Mouse (Mus musculus): Measurements from ENCODE around the gene Atp13a4. TPM values are rescaled to one million over a fixed set of nuclear protein-coding genes. Genes with fewer than 3 reads are reported as not detected.

Gene Atp13a4
- polyA plus RNA-seq, 1 experiment from 2014 or later, result not detected

GRCm38 (mm10) chr16:29504671-29505070, 40.0 kb downstream of the Atp13a4 start:
- H3K4me3 ChIP-seq (ENCODE audit: low read length), result no peak overlapping the region
- H3K27me3 ChIP-seq (replicated peaks; ENCODE audit: control insufficient read depth, insufficient read depth, low read length), result no peaks in the 10 kb centered on the region

GRCm38 (mm10) chr16:29504198-29504597, 40.5 kb downstream of the Atp13a4 start:
- H3K36me3 ChIP-seq (ENCODE audit: control insufficient read depth, insufficient read depth, low read length), result no peaks in the 10 kb centered on the region
- no peaks in the 10 kb centered on the region for H3K27me3 ChIP-seq (replicated peaks; ENCODE audit: control insufficient read depth, insufficient read depth, low read length)
- no peaks in the 10 kb centered on the region for H3K9me3 ChIP-seq (ENCODE audit: control insufficient read depth, low read length)
- no peaks in the 10 kb centered on the region for H3K4me1 ChIP-seq (ENCODE audit: control insufficient read depth, insufficient read depth, low read length)
- H3K27ac ChIP-seq (ENCODE audit: low read length), result no peak overlapping the region
- H3K4me3 ChIP-seq (ENCODE audit: low read length), result no peak overlapping the region
- no peak overlapping the region for H3K9ac ChIP-seq (ENCODE audit: low read depth, low read length)
- H3K4me2 ChIP-seq (ENCODE audit: low read depth, low read length), result no peak overlapping the region
- no peak for ATAC-seq
- 75% methylated on average over 9 of the region's 9 CpGs for WGBS

More at GRCm38 (mm10) chr16:29504671-29505070, 40.0 kb downstream of the Atp13a4 start:
- no peaks in the 10 kb centered on the region for H3K36me3 ChIP-seq (ENCODE audit: control insufficient read depth, insufficient read depth, low read length)
- H3K9ac ChIP-seq (ENCODE audit: low read depth, low read length), result no peak overlapping the region
- no peaks in the 10 kb centered on the region for H3K4me1 ChIP-seq (ENCODE audit: control insufficient read depth, insufficient read depth, low read length)
- H3K4me2 ChIP-seq (ENCODE audit: low read depth, low read length), result no peak overlapping the region
- H3K9me3 ChIP-seq (ENCODE audit: control insufficient read depth, low read length), result no peaks in the 10 kb centered on the region
- H3K27ac ChIP-seq (ENCODE audit: low read length), result no peak overlapping the region
- WGBS, result 72% methylated on average over 4 of the region's 4 CpGs
- no peak for ATAC-seq

GRCm38 (mm10) chr16:29491031-29491430, 53.6 kb downstream of the Atp13a4 start:
- Histone ChIP-seq H3K4me2 (ENCODE audit: low read depth, low read length) (no peak overlapping the region), H3K9me3 (ENCODE audit: control insufficient read depth, low read length) (no peaks in the 10 kb centered on the region), H3K36me3 (ENCODE audit: control insufficient read depth, insufficient read depth, low read length) (no peaks in the 10 kb centered on the region), H3K27ac (ENCODE audit: low read length) (no peak overlapping the region), H3K27me3 (replicated peaks; ENCODE audit: control insufficient read depth, insufficient read depth, low read length) (no peaks in the 10 kb centered on the region), H3K9ac (ENCODE audit: low read depth, low read length) (no peak overlapping the region), H3K4me1 (ENCODE audit: control insufficient read depth, insufficient read depth, low read length) (no peaks in the 10 kb centered on the region), H3K4me3 (ENCODE audit: low read length) (no peak overlapping the region)
- ATAC-seq, result no peak
- 75% methylated on average over 3 of the region's 3 CpGs for WGBS

GRCm38 (mm10) chr16:29481439-29481838, 63.2 kb downstream of the Atp13a4 start:
- H3K4me1 ChIP-seq (ENCODE audit: control insufficient read depth, insufficient read depth, low read length), result no peaks in the 10 kb centered on the region
- no peak for ATAC-seq
- no peak overlapping the region for H3K4me3 ChIP-seq (ENCODE audit: low read length)
- no peak overlapping the region for H3K9ac ChIP-seq (ENCODE audit: low read depth, low read length)
- H3K36me3 ChIP-seq (ENCODE audit: control insufficient read depth, insufficient read depth, low read length), result no peaks in the 10 kb centered on the region
- no peaks in the 10 kb centered on the region for H3K27me3 ChIP-seq (replicated peaks; ENCODE audit: control insufficient read depth, insufficient read depth, low read length)
- no peaks in the 10 kb centered on the region for H3K9me3 ChIP-seq (ENCODE audit: control insufficient read depth, low read length)
- no peak overlapping the region for H3K4me2 ChIP-seq (ENCODE audit: low read depth, low read length)
- no peak overlapping the region for H3K27ac ChIP-seq (ENCODE audit: low read length)

- ATAC-seq, result no peak
- Histone ChIP-seq H3K9me3 (ENCODE audit: control insufficient read depth, low read length) (no peaks in the 10 kb centered on the region), H3K4me1 (ENCODE audit: control insufficient read depth, insufficient read depth, low read length) (no peaks in the 10 kb centered on the region), H3K27me3 (replicated peaks; ENCODE audit: control insufficient read depth, insufficient read depth, low read length) (no peaks in the 10 kb centered on the region), H3K4me3 (ENCODE audit: low read length) (no peak overlapping the region), H3K4me2 (ENCODE audit: low read depth, low read length) (no peak overlapping the region), H3K27ac (ENCODE audit: low read length) (no peak overlapping the region), H3K9ac (ENCODE audit: low read depth, low read length) (no peak overlapping the region), H3K36me3 (ENCODE audit: control insufficient read depth, insufficient read depth, low read length) (no peaks in the 10 kb centered on the region)
- WGBS, result 89% methylated on average over 6 of the region's 6 CpGs
Observed at GRCm38 (mm10) chr16:29480396-29480795, 64.3 kb downstream of the Atp13a4 start.

GRCm38 (mm10) chr16:29463798-29464197, 80.9 kb downstream of the Atp13a4 start:
- Histone ChIP-seq H3K27me3 (replicated peaks; ENCODE audit: control insufficient read depth, insufficient read depth, low read length) (no peaks in the 10 kb centered on the region), H3K4me3 (ENCODE audit: low read length) (no peak overlapping the region), H3K27ac (ENCODE audit: low read length) (no peak overlapping the region), H3K4me1 (ENCODE audit: control insufficient read depth, insufficient read depth, low read length) (no peaks in the 10 kb centered on the region), H3K9me3 (ENCODE audit: control insufficient read depth, low read length) (no peaks in the 10 kb centered on the region), H3K4me2 (ENCODE audit: low read depth, low read length) (no peak overlapping the region), H3K36me3 (ENCODE audit: control insufficient read depth, insufficient read depth, low read length) (no peaks in the 10 kb centered on the region), H3K9ac (ENCODE audit: low read depth, low read length) (no peak overlapping the region)
- no peak for ATAC-seq
- WGBS, result 39% methylated on average over 3 of the region's 3 CpGs

GRCm38 (mm10) chr16:29459331-29459730, 85.3 kb downstream of the Atp13a4 start:
- H3K4me3 ChIP-seq (ENCODE audit: low read length), result no peak overlapping the region
- ATAC-seq, result no peak
- WGBS, result 78% methylated on average over 10 of the region's 10 CpGs
- H3K27me3 ChIP-seq (replicated peaks; ENCODE audit: control insufficient read depth, insufficient read depth, low read length), result no peaks in the 10 kb centered on the region
- H3K4me2 ChIP-seq (ENCODE audit: low read depth, low read length), result no peak overlapping the region
- no peaks in the 10 kb centered on the region for H3K9me3 ChIP-seq (ENCODE audit: control insufficient read depth, low read length)
- H3K36me3 ChIP-seq (ENCODE audit: control insufficient read depth, insufficient read depth, low read length), result no peaks in the 10 kb centered on the region
- H3K27ac ChIP-seq (ENCODE audit: low read length), result no peak overlapping the region
- no peaks in the 10 kb centered on the region for H3K4me1 ChIP-seq (ENCODE audit: control insufficient read depth, insufficient read depth, low read length)
- H3K9ac ChIP-seq (ENCODE audit: low read depth, low read length), result no peak overlapping the region

GRCm38 (mm10) chr16:29456851-29457250, 87.8 kb downstream of the Atp13a4 start:
- Histone ChIP-seq H3K4me2 (ENCODE audit: low read depth, low read length) (no peak overlapping the region), H3K36me3 (ENCODE audit: control insufficient read depth, insufficient read depth, low read length) (no peaks in the 10 kb centered on the region), H3K27ac (ENCODE audit: low read length) (no peak overlapping the region), H3K4me1 (ENCODE audit: control insufficient read depth, insufficient read depth, low read length) (no peaks in the 10 kb centered on the region), H3K4me3 (ENCODE audit: low read length) (no peak overlapping the region), H3K9me3 (ENCODE audit: control insufficient read depth, low read length) (no peaks in the 10 kb centered on the region), H3K27me3 (replicated peaks; ENCODE audit: control insufficient read depth, insufficient read depth, low read length) (no peaks in the 10 kb centered on the region), H3K9ac (ENCODE audit: low read depth, low read length) (no peak overlapping the region)
- no peak for ATAC-seq
- 93% methylated on average over 2 of the region's 2 CpGs for WGBS

- 65% methylated on average over 6 of the region's 6 CpGs for WGBS
- Histone ChIP-seq H3K9me3 (ENCODE audit: control insufficient read depth, low read length) (no peaks in the 10 kb centered on the region), H3K4me2 (ENCODE audit: low read depth, low read length) (no peak overlapping the region), H3K36me3 (ENCODE audit: control insufficient read depth, insufficient read depth, low read length) (no peaks in the 10 kb centered on the region), H3K9ac (ENCODE audit: low read depth, low read length) (no peak overlapping the region), H3K4me3 (ENCODE audit: low read length) (no peak overlapping the region), H3K27ac (ENCODE audit: low read length) (no peak overlapping the region), H3K27me3 (replicated peaks; ENCODE audit: control insufficient read depth, insufficient read depth, low read length) (no peaks in the 10 kb centered on the region), H3K4me1 (ENCODE audit: control insufficient read depth, insufficient read depth, low read length) (no peaks in the 10 kb centered on the region)
- no peak for ATAC-seq
Observed at GRCm38 (mm10) chr16:29453282-29453681, 91.4 kb downstream of the Atp13a4 start.

GRCm38 (mm10) chr16:29451706-29452105, 93.0 kb downstream of the Atp13a4 start:
- Histone ChIP-seq H3K4me3 (ENCODE audit: low read length) (no peak overlapping the region), H3K9me3 (ENCODE audit: control insufficient read depth, low read length) (no peaks in the 10 kb centered on the region), H3K4me2 (ENCODE audit: low read depth, low read length) (no peak overlapping the region), H3K27me3 (replicated peaks; ENCODE audit: control insufficient read depth, insufficient read depth, low read length) (no peaks in the 10 kb centered on the region), H3K9ac (ENCODE audit: low read depth, low read length) (no peak overlapping the region), H3K4me1 (ENCODE audit: control insufficient read depth, insufficient read depth, low read length) (no peaks in the 10 kb centered on the region), H3K36me3 (ENCODE audit: control insufficient read depth, insufficient read depth, low read length) (no peaks in the 10 kb centered on the region), H3K27ac (ENCODE audit: low read length) (no peak overlapping the region)
- 53% methylated on average over 3 of the region's 3 CpGs for WGBS
- ATAC-seq, result no peak
